Mouse (Mus musculus): Measurements from ENCODE around the gene A030005K14Rik. TPM values are rescaled to one million over a fixed set of nuclear protein-coding genes. Genes with fewer than 3 reads are reported as not detected.

A030005K14Rik gene
- polyA plus RNA-seq, 1 experiment = not detected

DNA sequence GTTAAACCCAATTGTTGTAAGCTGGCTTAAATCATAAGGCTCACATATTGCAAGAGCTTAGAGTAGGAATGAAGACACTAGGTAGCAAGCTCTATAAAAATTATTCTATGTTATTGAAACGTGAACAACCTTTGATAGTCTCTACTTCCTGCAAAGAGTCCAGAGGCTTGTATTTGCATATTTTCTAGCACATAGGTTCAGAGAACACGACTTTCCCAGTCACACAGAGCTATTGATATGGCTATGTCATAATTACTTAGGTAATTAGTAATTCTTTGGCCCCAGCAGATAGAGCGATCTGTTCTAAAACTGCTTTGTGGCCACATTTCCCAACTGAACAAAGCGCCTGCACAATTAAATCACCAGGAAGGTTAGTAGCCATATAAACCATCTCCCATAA lies 37.8 kb upstream of the A030005K14Rik start:
- Histone ChIP-seq H3K4me3 (ENCODE audit: insufficient read depth, poor library complexity, severe bottlenecking) (no peak overlapping the region), H3ac (ENCODE audit: control insufficient read depth, insufficient read length, low read depth) (no peak overlapping the region), H3K79me2 (ENCODE audit: control insufficient read depth, insufficient read depth) (no peaks in the 10 kb centered on the region), H3K36me3 (ENCODE audit: control insufficient read depth, insufficient read depth) (no peaks in the 10 kb centered on the region), H3K27me3 (ENCODE audit: control insufficient read depth, insufficient read depth, insufficient read length) (no peaks in the 10 kb centered on the region), H3K79me3 (ENCODE audit: low read depth) (no peaks in the 10 kb centered on the region)
- TF ChIP-seq MYOD1 (IDR thresholded peaks at IDR 0.05; ENCODE audit: control insufficient read depth, insufficient read length, low read depth) (no peak), MYOG (IDR thresholded peaks at IDR 0.05; ENCODE audit: control insufficient read depth, extremely low read depth, insufficient read length) (no peak), MAX (IDR thresholded peaks at IDR 0.05) (no peak), FOSL1 (IDR thresholded peaks at IDR 0.05; ENCODE audit: insufficient read depth, low read length, poor library complexity, severe bottlenecking) (no peak)

DNA sequence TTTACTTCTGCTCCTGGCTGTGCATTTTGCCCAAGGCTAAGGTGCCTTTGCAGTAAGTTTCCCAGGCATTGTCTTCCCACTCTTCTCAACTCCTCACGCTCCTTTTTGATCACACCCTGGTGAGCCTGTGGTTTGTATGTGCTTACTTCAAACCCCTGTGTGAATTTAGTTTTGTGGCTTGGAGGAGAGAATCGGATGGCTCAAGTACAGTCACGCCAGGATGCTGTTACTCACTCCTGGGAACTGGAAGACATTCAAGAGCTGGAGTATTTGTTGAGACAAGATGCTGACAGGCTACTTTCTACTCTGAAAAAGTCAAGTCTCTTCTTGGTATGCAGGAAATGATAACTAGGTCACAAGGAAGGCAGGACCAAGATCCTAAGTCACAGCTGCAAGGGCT lies 32.1 kb upstream of the A030005K14Rik start:
- H3K79me2 ChIP-seq (ENCODE audit: control insufficient read depth, insufficient read depth) = no peaks in the 10 kb centered on the region
- H3K79me3 ChIP-seq (ENCODE audit: low read depth) = no peaks in the 10 kb centered on the region
- no peaks in the 10 kb centered on the region for H3K36me3 ChIP-seq (ENCODE audit: control insufficient read depth, insufficient read depth)
- TF ChIP-seq MAX (IDR thresholded peaks at IDR 0.05) = no peak
- H3ac ChIP-seq (ENCODE audit: control insufficient read depth, insufficient read length, low read depth) = no peak overlapping the region
- H3K4me3 ChIP-seq (ENCODE audit: insufficient read depth, poor library complexity, severe bottlenecking) = no peak overlapping the region
- no peaks in the 10 kb centered on the region for H3K27me3 ChIP-seq (ENCODE audit: control insufficient read depth, insufficient read depth, insufficient read length)

DNA sequence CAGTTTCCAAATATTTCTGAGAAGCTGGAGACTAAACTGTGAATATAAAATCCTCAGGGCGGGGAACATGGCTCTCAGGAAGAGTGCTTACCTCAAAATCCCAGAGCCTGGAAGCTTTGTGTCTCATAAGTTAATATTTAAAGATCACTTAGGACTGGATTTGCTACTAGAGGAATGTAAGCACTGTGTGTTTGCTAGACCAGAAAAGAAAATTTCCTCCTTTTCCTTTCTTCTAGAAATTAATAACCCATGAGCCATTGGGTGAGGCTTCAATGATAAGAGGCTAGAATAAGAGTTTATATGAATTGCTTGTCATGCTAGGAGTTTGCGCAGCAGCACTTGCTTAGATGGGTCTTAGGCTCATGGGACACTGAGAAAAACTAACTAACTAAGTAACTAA lies 25.6 kb upstream of the A030005K14Rik start:
- TF ChIP-seq MYOG (IDR thresholded peaks at IDR 0.05; ENCODE audit: control insufficient read depth, extremely low read depth, insufficient read length) (no peak), USF1 (IDR thresholded peaks at IDR 0.05; ENCODE audit: low read depth) (no peak), MYOD1 (IDR thresholded peaks at IDR 0.05; ENCODE audit: control insufficient read depth, insufficient read length, low read depth) (no peak), MAX (IDR thresholded peaks at IDR 0.05) (no peak), FOSL1 (IDR thresholded peaks at IDR 0.05; ENCODE audit: insufficient read depth, low read length, poor library complexity, severe bottlenecking) (no peak), CTCF (IDR thresholded peaks at IDR 0.05; ENCODE audit: control insufficient read depth, insufficient read depth, insufficient read length) (no peak), CEBPB (IDR thresholded peaks at IDR 0.05; ENCODE audit: low read depth) (no peak)
- Histone ChIP-seq H3K27me3 (ENCODE audit: control insufficient read depth, insufficient read depth, insufficient read length) (no peaks in the 10 kb centered on the region), H3K79me2 (ENCODE audit: control insufficient read depth, insufficient read depth) (no peaks in the 10 kb centered on the region)

DNA sequence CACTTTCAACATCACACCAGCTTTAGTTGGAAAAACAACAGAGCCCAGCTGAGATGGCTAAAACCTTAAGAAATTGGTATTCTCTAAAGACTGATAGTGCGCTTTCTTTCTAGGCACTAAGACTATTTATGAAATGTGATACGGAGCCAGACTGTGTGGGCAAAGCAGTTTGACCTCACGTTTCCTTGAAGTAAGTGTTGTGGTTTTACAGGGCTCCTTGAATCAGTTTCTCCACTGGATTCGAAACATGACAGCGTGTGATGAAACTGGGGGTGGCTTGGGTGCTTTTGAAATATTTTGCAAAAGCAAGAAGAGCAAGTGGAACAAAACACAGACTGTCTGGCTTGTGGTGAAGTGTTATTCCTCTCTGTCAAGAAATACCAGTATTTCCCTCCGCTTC lies 17.8 kb upstream of the A030005K14Rik start:
- Histone ChIP-seq H3K27me3 (ENCODE audit: control insufficient read depth, insufficient read depth, insufficient read length) (peaks cover 8% of the 10 kb centered on the region), H3K79me3 (ENCODE audit: low read depth) (no peaks in the 10 kb centered on the region), H3K4me3 (ENCODE audit: insufficient read depth, poor library complexity, severe bottlenecking) (no peak overlapping the region), H3K36me3 (ENCODE audit: control insufficient read depth, insufficient read depth) (no peaks in the 10 kb centered on the region), H3ac (ENCODE audit: control insufficient read depth, insufficient read length, low read depth) (no peak overlapping the region), H3K79me2 (ENCODE audit: control insufficient read depth, insufficient read depth) (no peaks in the 10 kb centered on the region)
- TF ChIP-seq CEBPB (IDR thresholded peaks at IDR 0.05; ENCODE audit: low read depth) = no peak
- TF ChIP-seq MYOG (IDR thresholded peaks at IDR 0.05; ENCODE audit: control insufficient read depth, extremely low read depth, insufficient read length) = no peak
- no peak for TF ChIP-seq CTCF (IDR thresholded peaks at IDR 0.05; ENCODE audit: control insufficient read depth, insufficient read depth, insufficient read length)
- TF ChIP-seq MAX (IDR thresholded peaks at IDR 0.05) = no peak
- TF ChIP-seq USF1 (IDR thresholded peaks at IDR 0.05; ENCODE audit: low read depth) = no peak
- no peak for TF ChIP-seq MYOD1 (IDR thresholded peaks at IDR 0.05; ENCODE audit: control insufficient read depth, insufficient read length, low read depth)
- TF ChIP-seq FOSL1 (IDR thresholded peaks at IDR 0.05; ENCODE audit: insufficient read depth, low read length, poor library complexity, severe bottlenecking) = no peak

More for the DNA sequence above, 25.6 kb upstream of the A030005K14Rik start:
- no peaks in the 10 kb centered on the region for H3K36me3 ChIP-seq (ENCODE audit: control insufficient read depth, insufficient read depth)
- no peak overlapping the region for H3K4me3 ChIP-seq (ENCODE audit: insufficient read depth, poor library complexity, severe bottlenecking)
- H3K79me3 ChIP-seq (ENCODE audit: low read depth) = no peaks in the 10 kb centered on the region
- no peak overlapping the region for H3ac ChIP-seq (ENCODE audit: control insufficient read depth, insufficient read length, low read depth)

DNA sequence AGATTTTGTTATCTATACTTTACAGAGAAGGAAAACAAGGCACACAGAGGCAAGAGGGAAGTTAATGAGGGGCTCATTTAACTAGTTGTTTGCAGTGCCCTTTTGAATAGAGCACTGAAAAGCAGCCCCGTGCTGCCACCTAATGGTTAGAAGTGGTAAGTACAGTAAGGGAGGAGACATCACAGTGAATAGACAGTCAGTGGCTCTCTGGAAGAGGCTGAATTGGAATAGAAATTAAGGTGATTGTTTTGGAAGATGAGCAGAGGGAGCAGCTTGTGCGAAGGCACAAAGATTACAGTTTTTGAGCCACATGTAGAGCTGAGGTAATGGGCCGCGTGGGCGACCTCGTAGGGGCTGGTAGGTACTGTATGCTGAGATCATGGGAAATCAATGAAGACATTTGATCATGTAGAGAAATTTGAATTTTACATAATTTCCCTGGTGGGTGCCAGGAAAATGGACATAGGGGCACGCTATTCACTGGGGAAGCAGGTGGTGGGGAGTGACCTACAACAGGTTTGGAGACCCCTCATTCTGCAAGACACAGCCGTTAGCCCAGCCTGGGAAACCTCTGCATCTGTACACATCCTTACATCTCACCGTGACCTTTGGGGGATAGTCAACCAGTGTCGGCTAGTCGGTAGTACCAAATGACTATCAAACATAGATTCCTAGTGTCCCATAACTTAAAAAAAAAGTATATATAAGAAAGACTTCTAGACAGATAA lies 17.2 kb upstream of the A030005K14Rik start:
- no peaks in the 10 kb centered on the region for H3K79me2 ChIP-seq (ENCODE audit: control insufficient read depth, insufficient read depth)
- no peak overlapping the region for H3ac ChIP-seq (ENCODE audit: control insufficient read depth, insufficient read length, low read depth)
- TF ChIP-seq MAX (IDR thresholded peaks at IDR 0.05) (no peak), FOSL1 (IDR thresholded peaks at IDR 0.05; ENCODE audit: insufficient read depth, low read length, poor library complexity, severe bottlenecking) (no peak), USF1 (IDR thresholded peaks at IDR 0.05; ENCODE audit: low read depth) (no peak), CTCF (IDR thresholded peaks at IDR 0.05; ENCODE audit: control insufficient read depth, insufficient read depth, insufficient read length) (no peak)
- H3K27me3 ChIP-seq (ENCODE audit: control insufficient read depth, insufficient read depth, insufficient read length) = peaks cover 8% of the 10 kb centered on the region
- H3K79me3 ChIP-seq (ENCODE audit: low read depth) = no peaks in the 10 kb centered on the region
- no peaks in the 10 kb centered on the region for H3K36me3 ChIP-seq (ENCODE audit: control insufficient read depth, insufficient read depth)
- no peak overlapping the region for H3K4me3 ChIP-seq (ENCODE audit: insufficient read depth, poor library complexity, severe bottlenecking)

DNA sequence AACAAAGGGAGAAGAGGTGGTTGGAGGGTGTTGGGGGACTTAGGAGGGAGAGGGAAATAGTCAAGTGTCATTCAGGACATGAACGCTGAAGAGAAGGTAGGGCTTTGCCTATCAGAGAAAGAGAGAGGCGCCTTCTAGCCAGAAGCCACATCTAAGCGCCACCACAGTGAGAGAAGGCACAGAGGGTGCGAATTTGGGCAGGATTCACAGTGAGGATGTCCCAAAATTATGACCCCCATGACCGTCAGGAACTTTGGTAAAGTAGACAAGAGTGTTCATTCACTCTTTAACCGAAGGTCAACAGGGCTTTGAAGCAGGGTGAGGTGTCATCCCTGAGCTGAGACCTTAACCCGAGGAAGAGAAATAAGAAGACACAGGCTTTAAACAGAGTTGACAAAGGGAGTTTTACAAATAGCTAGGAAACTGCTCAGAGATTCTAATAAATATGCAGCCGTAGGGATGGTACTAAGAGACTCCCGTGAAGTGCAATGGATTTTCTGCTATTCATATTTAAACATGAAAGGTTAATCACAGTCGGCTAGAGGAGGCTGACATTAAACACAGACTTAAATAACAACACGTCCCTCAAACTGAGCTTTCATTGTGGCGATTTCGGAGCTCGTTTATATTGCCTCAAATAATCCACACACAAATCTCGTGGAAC lies 16.5 kb upstream of the A030005K14Rik start:
- TF ChIP-seq CTCF (IDR thresholded peaks at IDR 0.05; ENCODE audit: control insufficient read depth, insufficient read depth, insufficient read length) = no peak
- no peak for TF ChIP-seq MAX (IDR thresholded peaks at IDR 0.05)
- no peak for TF ChIP-seq FOSL1 (IDR thresholded peaks at IDR 0.05; ENCODE audit: insufficient read depth, low read length, poor library complexity, severe bottlenecking)
- TF ChIP-seq MYOG (IDR thresholded peaks at IDR 0.05; ENCODE audit: control insufficient read depth, extremely low read depth, insufficient read length) = no peak
- no peak for TF ChIP-seq CEBPB (IDR thresholded peaks at IDR 0.05; ENCODE audit: low read depth)
- no peak for TF ChIP-seq USF1 (IDR thresholded peaks at IDR 0.05; ENCODE audit: low read depth)
- no peak for TF ChIP-seq MYOD1 (IDR thresholded peaks at IDR 0.05; ENCODE audit: control insufficient read depth, insufficient read length, low read depth)
- H3K27me3 ChIP-seq (ENCODE audit: control insufficient read depth, insufficient read depth, insufficient read length) = peaks cover 8% of the 10 kb centered on the region
- no peaks in the 10 kb centered on the region for H3K79me2 ChIP-seq (ENCODE audit: control insufficient read depth, insufficient read depth)
- H3K79me3 ChIP-seq (ENCODE audit: low read depth) = no peaks in the 10 kb centered on the region
- no peak overlapping the region for H3ac ChIP-seq (ENCODE audit: control insufficient read depth, insufficient read length, low read depth)
- no peak overlapping the region for H3K4me3 ChIP-seq (ENCODE audit: insufficient read depth, poor library complexity, severe bottlenecking)
- H3K36me3 ChIP-seq (ENCODE audit: control insufficient read depth, insufficient read depth) = no peaks in the 10 kb centered on the region
